Mouse (Mus musculus): ENCODE results near the gene Lhx4.

DNA sequence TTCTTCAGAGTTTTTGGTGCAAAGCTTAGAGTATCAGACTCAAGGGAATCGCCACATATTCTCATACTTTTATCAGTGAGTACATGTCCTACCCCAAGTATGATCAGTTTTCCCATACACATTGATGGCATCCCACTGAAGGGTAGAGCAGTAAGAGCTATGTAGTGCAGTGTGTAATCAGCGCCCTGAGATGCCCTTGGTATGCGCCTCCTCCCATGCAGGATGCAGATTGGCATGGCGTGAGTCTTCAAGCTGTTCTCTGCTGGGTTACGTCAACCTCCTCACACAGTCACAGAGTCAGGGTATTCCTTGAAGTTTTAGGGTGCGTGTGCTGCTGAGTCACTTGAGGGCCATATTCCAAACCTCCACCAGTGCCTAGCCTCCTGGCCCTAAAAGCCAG, 59.3 kb downstream of the Lhx4 start:
- no peak for TF ChIP-seq CTCF (conservative IDR thresholded peaks at IDR 0.05; ENCODE audit: low read length)
- no peak for TF ChIP-seq NANOG (IDR thresholded peaks at IDR 0.05; ENCODE audit: borderline replicate concordance, low read length)
